Mouse (Mus musculus) liver, embryonic 14.5 days (tissue): ENCODE data around the gene Dao. TPM values are rescaled to one million over a fixed set of nuclear protein-coding genes. Genes with fewer than 3 reads are reported as not detected.
A peak's percentile ranks its signal among the peaks of the same experiment; 100 is the strongest.

Experiments
- ATAC-seq: fragments of 200-750 bp; cut with Nextera tagmentation; 2 replicates; pipeline ENCODE4 v1.8.0; 2017; ENCODE audit warnings: moderate number of reproducible peaks, mild to moderate bottlenecking, moderate library complexity; ENCODE audit not compliant: insufficient read depth
- DNase-seq, 3 experiments: peaks; one replicate each; pipeline ENCODE4 v3.0.0-alpha.2; 2012 to 2013; ENCODE audit warnings: low read depth in 3 of 3, low spot score in 3 of 3
- H3K27ac ChIP-seq: fragments of 300-500 bp; sonication (generic); 2 replicates; pipeline ENCODE4 v1.5.1; 2014; ENCODE audit warnings: moderate library complexity, mild to moderate bottlenecking, control low read depth, inconsistent platforms
- H3K27me3 ChIP-seq: fragments of 300-500 bp; sonication (generic); 2 replicates; pipeline ENCODE4 v1.6.1; 2014; ENCODE audit warnings: mild to moderate bottlenecking, low read length, moderate library complexity; ENCODE audit not compliant: control insufficient read depth, insufficient read depth
- H3K36me3 ChIP-seq: fragments of 300-500 bp; sonication (generic); replicated peaks from 2 replicates; pipeline ENCODE4 v1.6.1; 2014; ENCODE audit warnings: low read depth; ENCODE audit not compliant: control insufficient read depth, insufficient read depth
- H3K4me1 ChIP-seq, 2 experiments: fragments of 200-500 bp in 1 of 2; fragments of 300-500 bp in 1 of 2; sonication (generic) in 1 of 2; replicated peaks; 2 replicates each; pipeline ENCODE4 v1.6.1; 2012 to 2014; ENCODE audit warnings: antibody characterized with exemption in 1 of 2, inconsistent platforms in 1 of 2, low read length in 1 of 2; ENCODE audit not compliant: control insufficient read depth in 2 of 2, insufficient read depth in 2 of 2
- H3K4me2 ChIP-seq: fragments of 300-500 bp; sonication (generic); 2 replicates; pipeline ENCODE4 v1.6.1; 2014; ENCODE audit warnings: low read depth, mild to moderate bottlenecking, control low read depth, moderate library complexity
- H3K4me3 ChIP-seq, 2 experiments: fragments of 200-500 bp in 1 of 2; fragments of 300-500 bp in 1 of 2; sonication (generic) in 1 of 2; 2 replicates each; pipeline ENCODE4 v1.5.1; 2012 to 2014; ENCODE audit warnings: low read depth in 2 of 2, low read length in 2 of 2, mild to moderate bottlenecking in 2 of 2, control low read depth in 1 of 2, inconsistent platforms in 1 of 2, moderate library complexity in 1 of 2; ENCODE audit not compliant: insufficient read depth in 1 of 2
- H3K9ac ChIP-seq: fragments of 300-500 bp; sonication (generic); replicated peaks from 2 replicates; pipeline ENCODE4 v1.6.1; 2014; ENCODE audit warnings: mild to moderate bottlenecking, control low read depth, moderate library complexity
- H3K9me3 ChIP-seq: fragments of 300-500 bp; sonication (generic); 2 replicates; pipeline ENCODE4 v1.6.1; 2016; ENCODE audit warnings: low read length, mixed read lengths; ENCODE audit not compliant: control insufficient read depth
- CTCF ChIP-seq: IDR thresholded peaks from 2 replicates; pipeline ENCODE4 v1.5.1; 2016; ENCODE audit warnings: antibody characterized with exemption, low read depth, control low read depth
- EP300 ChIP-seq: IDR thresholded peaks from 2 replicates; pipeline ENCODE4 v1.6.1; 2016; ENCODE audit warnings: antibody characterized with exemption, low read depth
- WGBS: fragments of 180-500 bp; shearing (Covaris S2); extraction: QIAGEN DNeasy Blood & Tissue Kit; methylation state at CpG from one replicate; pipeline ENCODE4 v1.1.7; 2014; ENCODE audit not compliant: insufficient replicate concordance; 5-methylcytosine and 5-hydroxymethylcytosine counted together
- polyA plus RNA-seq, 2 experiments: library from polyadenylated mRNA; depleted of rRNA in 1 of 2; stranded (reverse) in 1 of 2; unstranded in 1 of 2; fragments of >200 nt; fragmentation: Nextera tagmentation in 1 of 2; extraction: Ambion mirVana in 1 of 2; gene quantifications; 2 replicates each; pipeline versions ENCODE4 v1.2.1 to v1.2.3; 2012 to 2014

Dao gene
- polyA plus RNA-seq, 2 experiments: not detected

- peak; percentile 15 to 30 (median 16) for DNase-seq
- Histone ChIP-seq H3K27ac (no peak overlapping the region), H3K9ac (no peak overlapping the region), H3K27me3 (no peaks in the 10 kb centered on the region), H3K4me2 (no peak overlapping the region), H3K36me3 (no peaks in the 10 kb centered on the region), H3K4me3 (no peak overlapping the region), H3K9me3 (no peaks in the 10 kb centered on the region), H3K4me1 (peaks cover 5 to 8% of the 10 kb centered on the region in 2 experiments; a peak in 2 of 4 replicates)
- ATAC-seq: peak; percentile 71
- WGBS: 11% methylated on average over 15 of the region's 15 CpGs
- TF ChIP-seq EP300 (no peak), CTCF (no peak)
Measured at GRCm38 (mm10) chr5:114041327-114041930, 37.9 kb downstream of the Dao start.

DNA sequence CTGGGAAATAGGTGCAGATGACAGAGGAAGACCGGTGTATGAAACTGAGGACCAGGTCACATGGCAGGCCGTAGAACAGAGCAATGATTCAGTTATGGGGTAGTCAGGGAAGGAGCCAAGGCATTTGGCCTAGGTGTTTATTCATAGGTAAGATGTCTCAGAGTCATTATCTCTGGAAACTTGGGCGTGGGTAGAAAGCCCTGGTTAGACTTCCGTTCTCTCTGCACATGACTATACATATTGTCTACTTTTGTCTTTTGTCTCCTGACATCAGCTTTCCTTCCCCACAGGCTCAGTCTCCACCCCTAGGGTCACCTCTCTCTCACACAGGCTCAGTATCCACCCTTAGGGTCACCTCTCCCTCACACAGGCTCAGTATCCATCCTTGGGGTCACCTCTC, 40.3 kb downstream of the Dao start:
- WGBS: 55% methylated on average over 4 of the region's 4 CpGs
- no peak overlapping the region for H3K4me2 ChIP-seq
- ATAC-seq (no peak), DNase-seq (no peak)
- H3K9ac ChIP-seq: no peak overlapping the region
- no peak overlapping the region for H3K4me3 ChIP-seq
- no peaks in the 10 kb centered on the region for H3K36me3 ChIP-seq
- no peaks in the 10 kb centered on the region for H3K9me3 ChIP-seq
- H3K4me1 ChIP-seq: peaks cover 5 to 8% of the 10 kb centered on the region in 2 experiments; a peak in 2 of 4 replicates
- TF ChIP-seq CTCF (no peak), EP300 (no peak)
- no peaks in the 10 kb centered on the region for H3K27me3 ChIP-seq
- H3K27ac ChIP-seq: no peak overlapping the region

- H3K4me2 ChIP-seq: no peak overlapping the region
- no peak overlapping the region for H3K27ac ChIP-seq
- no peak overlapping the region for H3K4me3 ChIP-seq
- no peaks in the 10 kb centered on the region for H3K27me3 ChIP-seq
- DNase-seq (no peak), ATAC-seq (no peak)
- WGBS: 48% methylated on average over 1 of the region's 1 CpGs
- no peaks in the 10 kb centered on the region for H3K9me3 ChIP-seq
- peak; percentile 63 for TF ChIP-seq CTCF
- TF ChIP-seq EP300: no peak
- peaks cover 5 to 8% of the 10 kb centered on the region in 2 experiments; a peak in 2 of 4 replicates for H3K4me1 ChIP-seq
- no peaks in the 10 kb centered on the region for H3K36me3 ChIP-seq
- H3K9ac ChIP-seq: no peak overlapping the region
Measured at GRCm38 (mm10) chr5:114045134-114045533, 41.6 kb downstream of the Dao start.

DNA sequence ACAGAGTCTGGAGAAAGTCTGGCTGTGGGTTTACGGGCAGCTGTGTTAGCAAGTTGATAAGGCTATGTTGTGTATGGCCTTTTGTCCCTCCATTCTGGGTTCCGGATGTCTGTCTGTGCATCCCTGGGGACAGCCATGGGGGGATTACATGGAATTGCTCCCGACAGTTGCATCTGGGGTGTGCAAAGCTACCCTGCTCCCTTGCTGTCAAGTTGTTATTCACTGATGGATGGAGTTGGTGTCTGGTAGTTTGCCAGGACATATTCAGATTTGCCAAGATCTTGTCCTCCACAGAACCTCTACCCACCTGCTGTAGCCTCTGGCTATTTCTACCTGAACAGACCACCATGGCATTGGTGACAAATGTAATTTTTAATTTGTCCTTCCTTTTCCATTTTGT, 42.6 kb downstream of the Dao start:
- Histone ChIP-seq H3K4me2 (no peak overlapping the region), H3K4me1 (peaks cover 5 to 8% of the 10 kb centered on the region in 2 experiments; a peak in 2 of 4 replicates), H3K4me3 (no peak overlapping the region), H3K27ac (no peak overlapping the region), H3K9ac (no peak overlapping the region), H3K27me3 (no peaks in the 10 kb centered on the region), H3K9me3 (no peaks in the 10 kb centered on the region), H3K36me3 (no peaks in the 10 kb centered on the region)
- WGBS: 20% methylated on average over 3 of the region's 3 CpGs
- no peak for DNase-seq
- ATAC-seq: no peak
- TF ChIP-seq EP300 (no peak), CTCF (no peak)

- Histone ChIP-seq H3K9me3 (no peaks in the 10 kb centered on the region), H3K4me3 (no peak overlapping the region), H3K9ac (no peak overlapping the region), H3K27me3 (no peaks in the 10 kb centered on the region), H3K4me2 (no peak overlapping the region), H3K4me1 (peaks cover 4 to 5% of the 10 kb centered on the region in 2 experiments; a peak in 1 of 4 replicates), H3K36me3 (no peaks in the 10 kb centered on the region), H3K27ac (no peak overlapping the region)
- ATAC-seq (no peak), DNase-seq (no peak)
- WGBS: 40% methylated on average over 3 of the region's 3 CpGs
- TF ChIP-seq EP300 (no peak), CTCF (peak; percentile 42)
Measured at GRCm38 (mm10) chr5:114046604-114047003, 43.1 kb downstream of the Dao start.
